Mouse (Mus musculus) lung, postnatal 4 days (tissue): Measurements from ENCODE around the gene Bcl11a.

Source experiments
- DNase-seq, 2 experiments: peaks; one replicate each; pipeline ENCODE4 v3.0.0; 2021

Bcl11a gene

DNA sequence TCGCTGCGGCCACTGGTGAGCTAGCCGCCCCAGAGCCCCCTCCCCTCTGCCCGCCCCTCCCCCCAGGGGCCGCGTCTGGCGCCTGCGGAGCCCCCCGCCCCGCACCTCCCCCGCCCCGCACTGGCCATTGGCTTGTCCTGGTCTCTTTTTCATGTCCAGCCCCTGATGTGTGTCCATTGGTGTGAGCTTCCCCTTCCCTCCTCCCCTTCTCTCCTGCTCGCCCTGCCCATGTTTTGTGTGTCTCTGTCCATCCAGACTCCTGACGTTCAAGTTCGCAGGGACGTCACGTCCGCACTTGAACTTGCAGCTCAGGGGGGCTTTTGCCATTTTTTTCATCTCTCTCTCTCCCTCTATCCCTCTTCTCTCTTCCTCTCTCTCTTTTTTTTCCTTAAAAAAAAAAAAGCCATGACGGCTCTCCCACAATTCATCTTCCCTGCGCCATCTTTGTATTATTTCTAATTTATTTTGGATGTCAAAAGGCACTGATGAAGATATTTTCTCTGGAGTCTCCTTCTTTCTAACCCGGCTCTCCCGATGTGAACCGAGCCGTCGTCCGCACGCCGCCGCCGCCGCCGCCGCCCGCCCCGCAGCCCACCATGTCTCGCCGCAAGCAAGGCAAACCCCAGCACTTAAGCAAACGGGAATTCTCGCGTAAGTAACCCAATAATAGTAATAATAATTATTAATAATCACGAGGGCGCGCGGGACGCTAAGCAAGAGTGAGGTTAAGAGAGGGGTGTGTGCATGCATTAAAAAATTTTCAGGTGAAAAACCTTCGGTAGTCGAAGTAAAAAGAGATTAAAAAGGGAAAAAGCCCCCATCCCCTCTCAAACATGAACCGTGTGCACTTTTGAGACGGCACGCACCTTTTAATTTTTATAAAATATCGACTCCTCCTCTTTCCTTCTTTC is at the start of gene Bcl11a:
Gene Bcl11a, plus strand, starts transcription at position 262 of the 911 bp plus-strand sequence.
- DNase-seq: peak; percentile 65 to 78

GRCm38 (mm10) chr11:24044025-24044424 is 33.8 kb upstream of the Bcl11a start:
- DNase-seq: no peak

DNA sequence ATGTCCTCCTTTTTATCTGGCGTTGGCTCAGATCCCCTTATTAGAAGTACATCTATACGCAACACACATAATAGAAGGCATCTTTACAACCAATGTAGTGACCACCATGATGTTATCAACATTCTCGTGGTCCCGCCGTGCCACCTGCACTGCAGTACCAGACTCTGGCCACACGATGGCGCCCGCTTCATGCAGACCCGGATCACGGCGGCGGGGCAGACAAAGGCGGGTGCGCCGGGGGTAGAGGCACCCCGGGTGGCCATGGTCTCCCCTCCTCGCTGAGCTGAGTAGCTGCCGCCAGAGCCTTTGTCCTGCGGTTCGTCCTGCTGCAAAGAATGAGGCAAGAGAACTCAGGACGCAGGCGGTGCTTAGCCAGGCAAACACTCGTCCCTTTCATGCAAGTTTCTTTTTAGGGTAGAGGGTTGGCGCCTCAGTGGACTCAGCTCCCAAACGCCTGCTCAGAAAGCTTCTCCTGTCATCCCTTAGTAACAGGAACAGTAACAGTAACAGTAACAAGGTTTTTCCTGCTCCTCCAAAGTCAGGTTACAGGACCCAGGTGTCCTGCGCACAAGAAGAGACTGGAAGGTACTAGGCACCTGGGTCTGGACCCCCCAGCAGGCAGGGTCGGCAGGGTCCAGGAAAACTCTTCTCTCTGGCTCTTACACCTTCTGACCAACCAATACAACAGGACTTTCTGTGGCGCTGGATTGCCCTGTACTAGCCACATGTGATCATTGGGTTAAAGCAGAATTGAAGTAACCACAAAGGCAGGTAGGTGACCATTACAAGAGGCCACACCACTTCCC is 28.4 kb upstream of the Bcl11a start:
- DNase-seq: peak; percentile 75 to 84

DNA sequence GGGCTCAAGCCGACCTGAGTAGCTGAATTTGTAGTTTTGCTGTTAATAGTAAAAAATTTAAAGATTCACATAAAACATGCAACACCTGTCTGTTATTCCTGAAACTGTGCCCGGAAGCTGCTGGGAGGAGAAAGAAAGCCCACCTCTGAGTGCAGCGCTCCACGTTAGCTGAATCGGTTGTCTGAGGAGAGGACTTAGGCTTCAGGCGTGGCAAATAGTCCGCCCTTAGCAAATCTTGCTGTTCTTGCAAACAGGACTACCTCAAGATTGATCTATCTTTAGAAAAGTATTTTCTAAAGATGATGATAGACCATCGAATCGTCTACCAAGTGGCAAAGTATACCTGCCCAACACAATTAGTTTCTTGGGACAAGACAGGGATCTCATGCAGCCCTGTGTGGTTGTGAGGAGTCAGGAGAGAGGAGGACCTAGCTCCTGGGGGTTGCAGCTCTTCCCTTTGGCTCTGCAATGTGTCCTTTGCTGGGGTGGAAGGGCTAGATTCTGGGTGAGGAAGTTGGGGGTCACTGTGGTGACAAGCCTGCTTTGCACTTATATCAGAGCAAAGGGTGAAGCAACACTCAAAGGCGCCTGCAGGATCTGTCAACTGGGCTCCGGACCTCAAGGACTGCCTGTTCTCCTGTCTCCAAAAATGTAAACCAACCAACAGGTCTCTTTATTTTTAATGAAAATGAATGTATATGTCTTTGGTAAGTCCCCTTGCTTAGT is 27.7 kb upstream of the Bcl11a start:
- no peak for DNase-seq

DNA sequence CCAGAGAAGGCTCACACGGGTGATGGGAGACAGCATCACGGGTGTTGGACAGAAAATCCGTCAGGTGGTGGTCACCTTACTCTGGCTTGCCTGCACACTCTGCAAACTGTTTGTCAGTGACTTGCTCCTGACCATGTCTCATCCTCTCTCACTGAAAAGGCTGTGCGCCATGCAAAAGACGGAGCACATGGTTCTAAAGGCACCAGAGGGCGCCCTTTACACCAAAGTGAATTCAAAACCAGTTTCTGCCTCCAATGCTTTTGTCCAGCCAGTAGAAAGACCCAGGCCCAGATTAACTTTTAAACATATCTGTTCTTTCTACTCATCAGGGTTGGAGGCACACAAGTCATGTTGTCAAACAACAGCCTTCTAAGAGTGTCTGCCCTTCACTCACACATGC is 25.0 kb upstream of the Bcl11a start:
- DNase-seq: no peak

GRCm38 (mm10) chr11:24059137-24059536 is 18.7 kb upstream of the Bcl11a start:
- no peak for DNase-seq

- DNase-seq: no peak
Observed at GRCm38 (mm10) chr11:24060428-24060827, 17.4 kb upstream of the Bcl11a start.

- no peak for DNase-seq
Observed at GRCm38 (mm10) chr11:24061819-24062218, 16.0 kb upstream of the Bcl11a start.

DNA sequence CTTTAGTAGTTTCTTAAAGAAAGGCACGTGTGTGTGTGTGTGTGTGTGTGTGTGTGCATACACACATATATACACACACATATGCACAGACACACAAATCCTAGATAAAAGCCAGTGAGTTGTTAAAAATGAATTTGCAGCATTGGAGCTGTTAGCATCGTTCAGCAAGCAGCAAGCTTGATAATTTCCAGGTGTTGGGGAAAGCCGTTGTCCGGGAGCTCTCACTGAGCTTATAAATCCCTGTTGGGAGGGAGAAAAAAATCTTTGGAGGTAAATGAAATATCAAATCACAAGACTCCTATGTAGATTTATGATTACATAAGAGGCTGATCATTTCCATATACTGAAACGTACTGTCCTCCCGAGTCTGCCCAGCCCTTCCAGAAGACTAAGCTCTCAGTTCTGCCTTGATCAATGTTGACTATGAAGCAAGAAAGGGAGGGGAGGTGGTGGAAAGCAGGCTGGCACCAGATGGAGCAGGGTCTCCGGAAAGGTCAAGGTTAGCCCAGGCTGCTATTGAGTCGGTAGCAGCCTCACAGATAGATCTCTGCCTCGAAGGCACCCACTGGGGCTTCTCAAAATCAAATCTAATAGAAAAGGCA is 15.3 kb upstream of the Bcl11a start:
- DNase-seq: no peak

DNA sequence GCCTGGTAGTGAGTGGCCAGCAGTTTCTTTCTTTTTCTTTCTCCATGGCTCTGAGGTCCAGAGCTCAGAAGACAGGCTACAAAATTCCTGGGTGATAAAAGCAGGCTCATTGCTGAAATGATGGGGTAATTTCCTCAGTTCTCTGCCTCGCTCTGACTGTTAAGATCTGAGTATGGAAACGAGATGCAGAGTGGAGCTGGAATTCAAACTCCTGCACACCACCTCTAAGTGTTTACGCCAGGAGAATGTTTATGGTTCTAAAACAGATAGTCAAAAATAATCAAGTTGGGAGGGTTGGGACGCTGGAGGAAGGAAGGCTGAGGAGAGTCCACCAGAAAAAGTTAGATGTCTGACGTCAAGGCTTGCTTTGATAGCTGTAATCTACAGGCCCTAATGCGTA is 13.6 kb upstream of the Bcl11a start:
- DNase-seq: no peak

DNA sequence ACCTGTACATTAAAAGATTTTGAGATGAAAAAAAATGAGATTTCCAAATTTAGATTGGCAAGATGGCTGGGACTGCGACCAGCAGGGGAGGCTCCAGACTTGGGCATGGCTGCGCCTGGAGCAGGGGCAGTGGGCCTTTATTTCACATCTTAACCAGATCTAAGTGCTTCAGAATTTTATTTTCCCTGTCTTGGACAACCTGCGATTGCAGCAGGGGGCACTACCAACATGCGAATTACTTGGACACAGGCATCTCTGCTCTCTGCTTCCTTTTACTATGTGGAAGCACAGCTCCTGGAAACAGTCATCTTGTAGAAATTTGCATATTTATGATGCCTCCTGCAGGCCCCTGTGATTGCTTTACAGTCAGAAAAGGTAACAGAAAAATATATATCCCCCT is 12.5 kb upstream of the Bcl11a start:
- no peak for DNase-seq

DNA sequence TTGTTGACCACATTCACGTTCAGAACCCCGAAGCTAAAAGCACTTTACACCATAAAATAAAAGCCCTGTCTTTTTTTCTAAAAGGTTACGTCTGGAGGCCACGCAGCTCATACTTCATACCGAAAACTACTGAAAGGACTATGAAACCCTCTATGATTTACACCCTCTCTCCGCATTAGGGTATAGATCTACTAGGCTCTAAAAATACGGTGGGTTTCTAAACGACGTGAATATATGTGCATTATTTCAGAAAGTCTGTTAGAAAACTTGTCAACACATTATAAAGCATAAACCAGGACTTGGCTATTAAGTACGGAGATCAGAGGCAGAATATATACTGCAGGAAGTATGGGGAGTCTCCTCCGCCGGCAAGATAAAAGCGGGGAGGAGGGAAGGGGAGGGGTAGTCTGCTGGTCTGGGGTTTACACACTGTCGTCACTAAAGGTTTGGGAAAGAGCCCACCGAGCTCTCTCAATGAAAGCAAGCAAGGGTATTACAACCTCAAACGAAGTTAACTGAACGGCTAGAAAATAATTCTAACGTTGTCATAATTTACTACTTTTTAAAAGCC is 3.8 kb upstream of the Bcl11a start:
- DNase-seq: no peak

DNA sequence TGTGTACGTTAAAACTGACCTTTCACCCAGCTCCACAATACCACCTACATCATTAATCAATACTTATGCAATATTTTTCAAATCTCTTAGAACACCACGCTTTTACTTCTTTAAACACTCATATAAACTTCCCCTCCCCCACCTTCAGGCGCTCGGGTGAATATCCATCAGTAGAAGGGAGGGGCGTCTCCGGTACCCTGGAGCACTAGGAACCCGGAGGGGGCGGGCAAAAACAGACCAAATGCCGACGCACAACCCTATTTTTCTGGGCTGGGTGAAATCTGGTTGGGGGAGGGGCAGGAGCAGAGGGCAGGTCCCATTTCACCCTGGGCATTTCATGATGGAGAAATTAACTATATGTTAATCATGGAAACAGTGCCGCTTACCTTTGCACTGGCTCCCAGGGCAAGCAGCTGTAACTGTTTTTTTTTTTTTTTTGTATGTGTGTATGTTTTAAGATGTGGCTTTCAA is 3.2 kb upstream of the Bcl11a start, which contains the start of gene A830031A19Rik:
Gene A830031A19Rik, minus strand, starts transcription at position 421 of the 471 bp plus-strand sequence.
- DNase-seq: no peak

DNA sequence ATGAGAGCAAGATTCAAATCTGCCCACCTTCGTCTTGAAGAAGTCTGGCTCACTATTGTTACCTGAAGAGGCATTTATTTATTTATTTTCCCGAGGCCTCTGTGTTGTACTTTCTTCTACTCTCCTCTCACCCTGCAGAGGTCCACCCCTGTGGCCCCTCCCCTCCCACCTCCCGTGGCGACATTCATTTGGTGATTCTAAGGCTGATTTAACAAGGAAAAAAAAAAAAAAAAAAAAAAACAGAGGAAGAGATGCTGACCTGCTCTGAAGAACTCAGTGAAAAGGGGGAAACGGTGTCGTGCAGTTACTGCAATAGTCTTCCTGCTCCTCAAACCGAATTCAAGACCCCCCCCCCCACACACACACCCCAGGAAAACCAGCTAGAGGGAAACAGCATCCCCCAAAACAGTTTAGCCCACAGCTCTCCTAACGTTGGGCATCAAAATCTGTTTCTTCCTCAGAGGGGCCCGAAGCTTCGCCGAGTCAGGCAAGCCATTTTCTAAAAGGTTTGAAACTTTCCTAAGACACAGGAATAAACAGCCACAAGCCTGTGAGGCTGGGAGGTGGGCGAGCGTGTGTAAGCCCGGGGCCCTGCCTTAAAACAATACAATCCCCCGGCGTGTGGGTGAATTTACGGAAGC is 2.2 kb upstream of the Bcl11a start:
- DNase-seq: no peak

DNA sequence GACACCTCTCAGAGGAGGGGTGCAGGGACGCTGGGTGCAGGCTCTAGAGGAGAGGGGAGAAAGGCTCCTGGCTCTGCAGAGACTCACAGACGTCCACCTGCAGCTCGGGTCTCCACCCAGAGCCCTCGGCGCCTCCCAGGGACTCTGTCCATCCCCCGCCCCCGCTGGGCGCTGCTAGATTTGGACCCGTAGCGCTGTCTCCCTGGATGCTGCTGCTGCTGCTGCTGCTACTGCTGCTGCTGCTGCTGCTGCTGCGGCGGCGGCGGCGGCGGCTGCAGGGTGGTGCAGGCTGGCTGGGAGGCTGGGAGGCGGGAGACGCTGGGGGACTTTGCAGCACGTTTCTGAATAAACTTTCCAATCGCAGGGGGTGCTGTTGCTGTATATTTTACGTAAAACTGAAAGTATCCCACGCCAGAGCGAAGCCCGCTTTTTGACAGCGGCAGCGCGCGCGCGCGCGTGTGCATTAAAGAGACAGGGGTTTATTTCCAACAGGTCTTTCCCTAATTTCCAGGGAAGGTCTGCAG is 1.7 kb upstream of the Bcl11a start:
- peak; percentile 80 to 81 for DNase-seq

DNA sequence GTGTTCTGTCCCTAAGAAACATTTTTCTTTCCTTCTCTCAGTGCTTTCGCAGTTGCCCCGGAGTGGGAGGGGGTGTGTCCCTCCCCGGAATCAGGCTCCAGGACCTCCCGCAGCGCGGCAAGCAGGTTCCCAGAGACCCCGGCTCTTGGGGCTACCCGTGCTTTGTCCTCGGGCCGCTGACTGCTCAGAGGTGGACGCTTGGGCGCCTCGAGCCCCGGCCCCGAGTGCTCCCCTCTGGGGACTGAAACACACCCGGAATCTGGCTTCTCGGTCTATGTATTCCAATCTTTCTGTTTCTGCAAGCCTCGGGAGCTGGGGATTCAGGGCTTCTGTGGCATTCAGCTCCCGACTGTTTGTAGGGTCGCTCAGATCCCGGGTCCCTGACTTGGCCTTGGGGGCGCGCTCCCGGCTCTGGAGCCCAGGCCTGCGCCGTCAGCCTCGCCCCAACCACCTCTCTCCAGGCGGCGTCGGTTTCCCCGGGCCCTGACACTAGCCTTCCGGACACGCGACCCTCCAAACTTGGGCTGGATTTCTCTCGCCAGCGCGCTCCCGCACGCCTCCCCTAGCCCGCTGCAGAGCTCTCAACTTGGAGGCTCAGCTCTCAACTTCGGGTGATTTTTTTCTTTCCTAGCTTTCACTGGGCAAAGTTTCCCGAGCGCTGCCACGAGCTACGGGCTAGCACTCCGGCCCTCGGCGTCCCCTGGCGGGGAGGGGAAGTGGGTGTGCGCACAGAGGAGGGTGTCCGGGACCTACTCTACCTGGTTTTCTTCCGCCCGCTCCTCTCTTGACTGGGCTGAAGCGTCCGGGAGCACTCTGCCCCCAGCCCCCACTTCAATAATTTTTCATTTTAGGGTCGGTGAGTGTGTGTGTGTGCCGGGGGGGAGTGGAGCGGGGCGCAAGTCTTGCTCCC is 780 bp upstream of the Bcl11a start:
- DNase-seq: peak; percentile 73 to 77

GRCm38 (mm10) chr11:24078706-24079316 is 955 bp downstream of the Bcl11a start:
- peak; percentile 53 to 58 for DNase-seq

GRCm38 (mm10) chr11:24079392-24080391 is 1.8 kb downstream of the Bcl11a start:
- DNase-seq: peak; percentile 51 to 67
